Mouse (Mus musculus) ES-Bruce4 (cell line): ENCODE measurements around the gene Ocrl.

Experiments
- CTCF ChIP-seq: IDR thresholded peaks from one replicate; pipeline ENCODE4 v1.8.1; 2011; ENCODE audit warnings: low read depth, low read length
- EP300 ChIP-seq: IDR thresholded peaks from 2 replicates; pipeline ENCODE4 v1.6.1; 2011; ENCODE audit warnings: low read depth, low read length; ENCODE audit not compliant: insufficient read depth
- POLR2A ChIP-seq: IDR thresholded peaks from one replicate; pipeline ENCODE4 v1.8.1; 2011; ENCODE audit warnings: low read length; ENCODE audit not compliant: insufficient read depth

DNA sequence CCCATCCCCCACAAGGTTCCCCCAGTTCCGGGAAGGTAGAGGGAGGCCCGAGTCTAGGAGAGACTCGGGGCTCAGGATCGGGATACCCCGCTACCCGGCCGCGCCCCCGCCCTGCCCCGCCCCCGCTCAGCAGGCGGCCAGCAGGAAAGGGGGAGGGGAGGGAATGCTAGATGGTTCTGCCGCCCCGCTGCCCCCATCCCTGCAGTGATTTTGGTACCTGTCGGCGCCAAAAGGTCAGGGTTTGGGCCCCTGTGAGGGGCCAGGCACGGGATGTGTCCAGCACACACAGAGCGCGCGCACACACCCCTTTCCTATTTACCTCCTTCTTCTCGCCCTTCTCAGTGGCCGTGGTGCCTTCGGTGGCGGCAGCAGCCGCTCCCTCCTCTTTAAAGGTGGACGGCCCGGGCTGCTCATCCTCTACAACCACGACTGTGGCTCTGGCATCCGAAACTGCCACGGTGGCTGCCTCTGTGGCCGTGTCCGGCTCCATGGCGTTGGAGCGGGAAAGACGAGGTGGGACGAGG lies 20.2 kb upstream of the Ocrl start:
- TF ChIP-seq POLR2A (no peak), CTCF (no peak), EP300 (no peak)
